Mouse (Mus musculus): ENCODE data around the gene Rlf. TPM values are rescaled to one million over a fixed set of nuclear protein-coding genes. Genes with fewer than 3 reads are reported as not detected.

Rlf gene
- total RNA-seq (2021): 10 to 100 TPM; 27.7 to 28.0 TPM
- long read RNA-seq, experiment 1, full-length matches to known transcripts: 3 of 5 reads
- long read RNA-seq, experiment 1, partial matches to known transcripts: 1 of 5 reads
- long read RNA-seq, experiment 1, other reads (novel, unspliced or antisense): 1 of 5 reads
- long read RNA-seq, experiment 2, full-length matches to known transcripts: 4 of 6 reads
- long read RNA-seq, experiment 2, partial matches to known transcripts: 1 of 6 reads
- long read RNA-seq, experiment 2, other reads (novel, unspliced or antisense): 1 of 6 reads

DNA sequence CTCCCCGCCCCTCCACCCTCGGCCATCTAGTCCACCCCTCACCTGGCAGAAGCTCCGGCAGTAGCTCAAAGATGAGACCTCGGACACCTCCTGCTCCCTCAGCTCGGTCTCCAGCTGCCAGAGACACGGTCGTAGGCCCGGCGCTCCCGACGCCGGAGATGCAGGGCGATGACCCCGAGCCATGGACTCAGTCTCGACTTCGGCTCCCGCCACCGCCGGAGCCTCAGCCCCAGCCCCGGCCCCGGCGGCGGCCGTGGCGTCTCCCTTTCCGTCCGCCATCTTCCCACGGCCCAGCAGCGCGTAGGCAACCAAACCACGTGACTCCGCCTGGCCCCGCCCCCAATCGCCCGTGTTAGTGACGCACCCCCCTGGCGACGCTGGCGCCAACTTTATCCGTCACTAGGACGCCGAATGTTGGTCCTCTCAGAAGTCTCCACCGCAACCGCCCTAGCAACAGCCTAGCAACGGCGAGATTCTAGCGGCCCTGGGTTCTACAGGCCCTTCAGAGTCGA, at the start of gene Rlf:
Rlf (minus strand) TSS at position 292 of the 512 bp plus-strand sequence.
- peak; percentile 99 for DNase-seq (ENCODE audit: low spot score in 2 of 2)
- intact Hi-C loops (cut with DNase I): loop anchor here (5.0 kb wide), 1 partner anchor 118 kb away; the partner anchor contains the start of gene Zmpste24

DNA sequence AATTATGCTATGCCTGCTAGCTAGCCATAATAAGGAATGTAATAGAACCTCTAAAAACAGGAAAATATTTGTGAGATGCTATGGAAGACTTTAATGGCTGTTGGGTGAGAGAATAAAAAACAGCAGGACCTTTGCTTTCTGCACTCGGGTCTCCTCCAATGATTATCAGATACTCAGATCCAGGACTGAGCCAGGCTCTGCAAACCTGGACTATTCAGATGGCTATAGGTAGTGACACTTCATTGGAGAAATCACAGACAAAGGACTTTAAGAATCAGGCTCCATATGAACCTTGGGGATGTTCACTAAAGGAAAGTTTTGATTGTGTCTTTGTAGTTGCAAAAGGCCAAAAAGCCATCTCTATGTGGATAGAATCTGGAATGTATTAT, 26.7 kb upstream of the Rlf start:
- intact Hi-C loops (cut with DNase I): loop anchor here (5.0 to 10.0 kb wide), 3 partner anchors 36 to 1746 kb away; partner anchors contain the start of gene Ppt1
- no peak for DNase-seq (ENCODE audit: low spot score in 2 of 2)

DNA sequence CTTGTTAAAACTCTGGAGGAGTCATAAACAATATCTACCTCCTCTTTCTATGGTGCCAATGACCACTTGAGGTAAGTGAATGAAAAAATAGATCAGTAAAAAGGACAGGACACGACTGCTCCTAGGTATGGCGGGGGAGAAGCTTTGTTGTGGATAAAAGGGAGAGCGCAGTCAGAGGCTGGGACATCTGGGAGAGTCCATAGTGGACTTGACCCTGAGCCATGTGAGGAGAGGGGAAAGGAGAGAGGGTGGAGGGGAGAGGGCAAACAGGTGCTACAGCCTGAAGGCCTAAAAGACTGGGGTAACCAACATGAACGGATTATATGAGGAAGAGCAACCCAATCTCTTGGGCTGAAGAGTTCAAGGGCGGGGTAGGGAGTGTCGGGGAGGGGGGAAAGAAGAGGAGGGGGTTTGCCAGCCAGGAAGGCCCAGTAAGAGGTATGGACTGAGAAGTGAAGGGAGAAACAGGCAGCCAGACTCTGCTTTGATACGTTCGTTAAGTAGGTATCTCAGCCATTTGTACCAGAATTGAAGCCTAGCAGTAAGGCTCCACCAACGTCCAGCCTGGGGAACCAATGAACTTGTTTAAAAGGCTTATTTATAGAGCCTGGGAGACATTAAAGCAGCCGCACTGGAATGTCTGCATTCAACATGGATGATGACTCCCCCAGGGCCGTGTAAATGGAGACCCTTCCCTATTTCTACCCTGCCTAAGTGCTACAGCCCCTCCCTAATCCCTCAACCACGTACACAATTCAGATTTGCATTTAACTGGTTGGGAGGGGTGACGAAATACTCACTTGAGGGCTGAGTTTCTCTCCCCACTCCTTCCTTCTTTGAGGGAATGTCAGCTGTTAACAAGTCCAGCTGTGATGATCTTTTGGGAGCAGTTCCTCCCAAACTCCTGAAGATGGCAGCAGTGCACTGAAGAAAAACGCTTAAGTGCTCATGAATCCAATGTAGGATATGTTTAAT, 26.0 kb upstream of the Rlf start:
- DNase-seq (ENCODE audit: low spot score in 2 of 2): peak; percentile 53 to 70
- intact Hi-C loops (cut with DNase I): loop anchor here (5.0 to 10.0 kb wide), 3 partner anchors 36 to 1746 kb away; partner anchors contain the start of gene Ppt1

DNA sequence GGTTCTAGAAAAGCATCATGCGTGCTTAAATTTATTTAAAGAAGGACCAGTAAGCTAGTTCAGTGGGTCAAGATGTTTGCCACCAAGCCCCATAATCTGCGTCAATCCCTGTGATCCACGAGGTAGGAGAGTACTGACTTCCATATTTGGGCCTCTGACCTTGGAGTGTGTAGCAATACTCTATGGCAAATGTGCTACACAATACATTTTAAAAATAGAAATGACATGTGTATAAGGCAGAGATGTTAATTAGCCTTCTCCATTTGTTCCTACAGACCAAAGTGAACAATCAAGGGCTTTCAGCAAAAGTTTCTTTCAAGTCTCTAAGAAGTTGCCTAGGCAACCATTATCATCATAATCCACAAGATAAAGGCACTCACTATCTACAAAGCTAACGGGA, 25.0 kb upstream of the Rlf start:
- DNase-seq (ENCODE audit: low spot score in 2 of 2): peak in 1 of 2 experiments; percentile 0

DNA sequence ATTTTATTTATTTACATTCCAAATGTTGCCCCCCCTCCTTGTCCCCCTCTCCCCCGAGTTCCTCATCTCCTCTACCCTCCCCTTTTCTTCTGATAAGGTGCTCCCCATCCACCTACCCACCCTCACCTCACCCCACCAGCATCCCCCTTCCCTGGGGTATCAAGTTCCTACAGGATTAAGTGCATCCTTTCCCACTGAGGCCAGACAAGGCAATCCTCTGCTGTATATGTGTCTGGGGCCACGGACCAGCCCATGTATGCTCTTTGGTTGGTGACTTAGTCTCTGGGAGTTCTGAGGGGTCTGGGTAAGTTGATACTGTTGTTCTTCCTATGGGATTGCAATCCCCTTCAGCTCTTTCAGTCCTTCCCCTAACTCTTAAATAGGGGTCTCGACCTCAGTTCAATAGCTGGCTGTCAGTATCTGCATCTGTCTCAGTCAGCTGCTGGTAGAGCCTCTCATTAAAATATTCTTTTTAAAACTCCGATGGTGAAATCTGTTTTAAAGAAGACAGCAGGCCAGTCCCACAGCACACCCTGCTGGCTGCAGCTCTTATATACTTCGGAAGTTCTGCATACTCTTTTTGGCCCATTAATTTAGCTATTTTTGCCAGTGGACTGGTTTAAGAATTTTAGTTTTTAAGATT, 17.0 kb upstream of the Rlf start:
- DNase-seq (ENCODE audit: low spot score in 2 of 2): peak; percentile 68 to 70
- intact Hi-C loops (cut with DNase I): loop anchor here (10.0 kb wide), 1 partner anchor 207 kb away; no protein-coding TSS in a partner anchor

More for the DNA sequence above, 25.0 kb upstream of the Rlf start:
- intact Hi-C loops (cut with DNase I): loop anchor here (5.0 to 10.0 kb wide), 4 partner anchors 37 to 1747 kb away; partner anchors contain the start of gene Ppt1

DNA sequence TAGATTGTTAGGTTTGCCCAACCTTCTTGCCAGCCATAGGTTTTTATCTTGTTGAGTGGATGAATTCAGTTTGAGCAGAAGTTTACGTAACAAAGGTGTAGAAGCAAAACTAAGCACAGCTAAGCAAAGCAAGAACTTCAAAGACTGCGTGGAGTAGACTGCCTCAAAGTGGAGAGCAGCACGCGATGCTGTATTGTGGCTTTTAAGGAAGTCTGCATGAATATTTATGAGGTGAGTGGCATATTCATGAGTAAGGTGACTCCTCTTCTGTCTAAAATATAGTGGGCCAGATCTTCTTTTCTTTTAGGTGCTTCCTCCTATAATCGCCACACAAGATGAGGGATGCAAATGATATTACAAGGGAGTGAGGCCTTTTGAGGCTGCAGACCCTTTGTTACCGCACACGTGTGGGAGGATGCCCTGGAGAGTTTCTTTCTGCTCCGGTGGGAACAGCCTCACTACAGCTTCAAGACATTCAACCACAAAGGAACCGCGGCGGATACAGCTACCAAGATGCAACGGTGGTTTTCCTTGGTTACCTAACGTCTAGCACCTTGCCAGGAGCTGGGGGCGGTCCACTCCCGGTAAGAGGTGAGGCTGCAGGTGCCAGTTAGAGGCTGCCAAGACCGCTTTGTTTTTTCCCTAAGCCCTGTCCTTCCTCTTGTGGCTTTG, 16.2 kb upstream of the Rlf start:
- intact Hi-C loops (cut with DNase I): loop anchor here (10.0 kb wide), 1 partner anchor 206 kb away; no protein-coding TSS in a partner anchor
- peak; percentile 12 to 34 for DNase-seq (ENCODE audit: low spot score in 2 of 2)

DNA sequence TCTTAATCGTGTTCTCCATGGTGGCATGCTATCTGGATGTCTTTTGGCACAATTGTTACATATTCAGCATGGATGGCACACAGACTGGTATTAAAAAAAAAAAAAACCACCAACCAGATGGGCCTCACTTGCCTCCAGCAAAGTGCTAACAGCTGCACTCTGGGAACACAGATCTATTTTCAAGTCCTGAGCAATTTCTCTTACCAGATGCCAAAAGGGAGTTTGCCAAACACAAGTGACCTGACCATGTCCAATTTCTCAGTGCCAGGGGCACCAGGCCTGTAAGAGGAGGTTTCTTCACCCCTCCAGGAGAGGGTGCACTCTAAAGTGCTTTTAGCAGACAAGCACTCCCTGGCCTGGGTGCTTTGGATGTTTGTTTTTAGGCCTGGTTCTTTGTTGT, 12.2 kb upstream of the Rlf start:
- DNase-seq (ENCODE audit: low spot score in 2 of 2): peak; percentile 16 to 55
- intact Hi-C loops (cut with DNase I): no loop called here

DNA sequence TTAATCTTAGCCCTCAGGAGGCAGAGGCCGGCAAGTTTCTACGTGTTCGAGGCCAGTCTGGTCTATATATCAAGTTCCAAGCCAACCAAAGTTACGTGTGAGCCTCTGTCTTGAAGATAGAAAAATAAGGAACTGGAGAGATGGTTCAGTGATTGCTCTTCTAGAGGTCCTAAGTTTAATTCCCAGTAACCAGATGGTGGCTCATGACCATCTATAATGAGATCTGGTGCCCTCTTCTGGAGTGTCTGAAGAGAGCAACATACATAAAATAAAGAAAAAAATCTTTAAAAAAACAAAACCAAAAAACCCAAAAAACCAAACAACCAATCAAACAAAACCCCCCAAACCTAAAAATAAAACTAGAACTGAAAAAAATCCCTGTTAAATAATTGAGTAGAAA, 10.3 kb upstream of the Rlf start:
- intact Hi-C loops (cut with DNase I): no loop called here
- DNase-seq (ENCODE audit: low spot score in 2 of 2): no peak

DNA sequence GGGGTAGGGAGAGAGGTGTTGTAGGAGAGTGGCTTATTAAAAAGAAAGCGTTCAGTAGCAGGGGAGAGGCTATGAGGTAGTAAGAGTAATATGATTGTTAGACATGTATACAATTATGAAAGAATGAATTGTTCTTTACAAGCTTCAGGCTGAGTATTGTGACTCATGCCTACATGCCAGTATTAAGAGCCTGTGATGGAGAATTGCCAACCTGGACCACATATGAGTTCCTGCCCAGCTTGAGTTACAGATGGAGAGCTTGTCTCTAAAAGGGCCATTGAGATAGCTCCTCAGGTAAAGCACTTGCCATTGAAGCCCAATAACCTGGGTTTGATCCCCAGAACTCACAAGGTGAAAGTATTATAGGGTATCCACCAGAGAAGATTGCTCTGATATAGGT, 8.3 kb upstream of the Rlf start:
- DNase-seq (ENCODE audit: low spot score in 2 of 2): no peak
- intact Hi-C loops (cut with DNase I): no loop called here

DNA sequence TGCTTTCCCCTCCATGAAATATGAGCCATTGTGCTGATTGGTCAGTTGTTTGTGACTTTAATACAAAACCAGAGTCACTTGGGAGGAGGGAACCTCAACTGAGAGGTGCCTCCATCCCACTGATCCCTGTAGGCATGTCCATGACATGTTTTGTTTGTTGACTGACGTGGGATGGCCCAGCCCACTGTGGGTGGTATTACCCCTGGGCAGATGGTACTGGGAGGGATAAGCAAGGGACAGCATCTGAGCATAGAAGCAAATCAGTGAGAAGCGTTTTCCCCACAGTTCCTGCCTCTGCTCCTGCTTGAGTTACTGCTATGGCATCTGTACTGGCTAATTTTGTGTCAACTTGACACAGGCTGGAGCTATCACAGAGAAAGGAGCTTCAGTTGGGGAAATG, 1.3 kb upstream of the Rlf start:
- no peak for DNase-seq (ENCODE audit: low spot score in 2 of 2)
- intact Hi-C loops (cut with DNase I): no loop called here

DNA sequence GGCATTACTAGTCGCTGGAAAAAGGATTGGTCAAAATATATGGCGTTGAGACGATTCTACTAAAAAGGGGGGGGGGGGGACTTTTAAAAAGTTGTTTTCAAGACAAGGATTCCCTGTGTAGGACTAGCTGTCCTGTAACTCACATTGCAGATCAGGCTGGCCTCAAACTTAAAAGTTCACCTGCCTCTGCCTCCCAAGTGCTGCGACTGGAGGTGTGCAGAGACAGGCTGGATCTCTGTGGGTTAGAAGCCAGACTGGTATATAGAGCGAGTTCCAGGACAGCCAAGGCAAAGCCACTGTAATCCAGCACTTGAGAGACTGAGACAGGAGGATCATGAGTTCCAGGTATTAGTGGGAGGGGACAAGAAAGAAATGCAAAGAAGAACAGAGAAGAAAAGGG, 605 bp upstream of the Rlf start:
- no peak for DNase-seq (ENCODE audit: low spot score in 2 of 2)
- intact Hi-C loops (cut with DNase I): no loop called here

DNA sequence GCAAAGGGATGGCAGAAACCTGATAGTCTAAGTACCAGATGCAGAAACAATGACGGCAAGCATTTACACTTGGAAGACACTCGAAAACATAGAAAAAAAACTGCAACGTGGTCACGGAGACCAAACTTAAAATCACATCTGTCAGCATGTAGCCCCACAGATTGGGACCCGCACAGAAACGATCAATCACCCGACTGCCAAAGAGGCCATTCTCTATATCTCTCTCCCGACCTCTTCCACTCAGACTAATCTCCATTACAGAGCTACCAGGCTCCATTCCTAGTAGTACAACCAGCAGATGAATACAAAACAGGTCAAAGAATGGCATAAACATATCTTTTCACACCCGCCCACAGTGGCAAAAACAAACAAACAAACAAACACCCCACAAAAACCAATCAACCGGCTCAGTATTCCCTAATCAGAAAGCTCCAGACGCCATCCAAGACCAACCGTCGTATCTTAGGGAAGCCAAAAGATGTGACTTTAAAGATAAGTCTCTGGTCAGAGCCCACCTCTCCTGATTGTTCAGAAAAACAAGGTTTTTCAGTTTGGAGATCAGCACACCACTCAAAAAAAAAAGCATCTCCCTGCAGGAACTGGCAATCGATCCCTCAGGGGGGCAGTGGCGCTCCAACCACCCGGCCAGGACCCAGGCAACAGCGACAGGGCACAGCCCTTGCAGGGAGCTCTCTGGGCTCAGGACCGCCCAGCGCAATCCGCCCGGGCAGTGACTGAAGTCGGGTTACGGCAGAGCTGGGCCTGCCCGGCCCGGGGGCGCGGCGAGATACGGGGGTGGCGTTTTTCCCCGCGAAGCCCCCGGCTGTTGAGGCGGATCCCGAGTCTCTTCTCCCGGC, 720 bp downstream of the Rlf start:
- peak; percentile 40 to 44 for DNase-seq (ENCODE audit: low spot score in 2 of 2)
- intact Hi-C loops (cut with DNase I): loop anchor here (5.0 kb wide), 1 partner anchor 117 kb away; the partner anchor contains the start of gene Zmpste24

DNA sequence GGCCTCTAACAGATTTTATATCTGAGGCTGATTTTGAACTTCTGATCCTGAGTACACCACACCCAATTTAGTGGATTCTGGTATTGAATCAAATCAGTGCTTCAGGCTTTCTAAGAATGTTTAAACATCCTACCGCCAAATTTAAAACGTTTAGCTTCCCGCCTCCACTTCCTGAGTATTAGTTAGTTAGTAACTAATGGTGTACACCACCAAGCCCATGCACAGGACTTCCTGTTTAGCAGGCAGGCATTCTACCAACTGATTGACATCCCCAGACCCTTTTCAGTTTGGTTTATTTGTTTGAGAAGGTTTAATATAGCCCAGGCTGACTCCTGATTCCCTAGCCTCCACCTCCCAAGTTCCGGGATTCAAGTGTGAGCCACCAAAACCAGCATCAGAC, 6.0 kb downstream of the Rlf start:
- intact Hi-C loops (cut with DNase I): no loop called here
- DNase-seq (ENCODE audit: low spot score in 2 of 2): no peak

DNA sequence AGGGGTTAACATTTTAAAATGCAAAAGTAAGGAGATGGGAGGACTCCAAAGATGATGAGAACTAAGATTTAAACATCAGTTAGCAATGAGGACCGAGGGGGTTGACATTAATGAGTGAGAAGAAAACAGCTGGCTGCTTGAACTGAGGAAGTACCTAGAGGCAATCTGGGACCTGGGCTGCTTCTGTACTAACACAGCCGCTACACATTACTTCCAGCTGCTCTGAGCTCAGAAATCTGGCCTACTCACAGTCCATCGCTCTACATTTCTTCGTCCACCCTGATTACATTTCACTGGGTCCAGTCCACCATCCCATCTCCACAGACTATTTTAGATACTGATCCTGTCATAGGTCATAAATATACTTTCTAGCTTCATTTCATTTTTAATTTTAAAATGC, 17.0 kb downstream of the Rlf start:
- no peak for DNase-seq (ENCODE audit: low spot score in 2 of 2)
- intact Hi-C loops (cut with DNase I): no loop called here

DNA sequence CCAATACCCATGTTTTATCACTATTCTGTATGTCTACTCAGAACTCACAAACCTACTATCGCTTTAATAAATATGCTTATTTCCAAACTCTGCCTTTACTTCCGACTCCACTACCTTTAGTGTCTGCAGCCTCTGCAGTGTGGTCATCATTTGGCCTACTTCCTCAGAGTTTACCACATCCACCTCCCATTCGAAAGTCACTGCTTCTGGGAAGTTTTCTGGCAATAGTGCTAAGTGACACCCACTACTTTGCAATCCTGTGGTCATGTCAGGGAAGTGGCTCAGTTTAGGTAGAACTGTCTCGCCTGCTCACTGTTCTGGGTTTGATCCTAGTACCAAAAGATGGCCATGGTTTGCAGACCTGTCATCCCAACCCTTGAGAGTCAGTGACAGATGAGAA, 17.9 kb downstream of the Rlf start:
- intact Hi-C loops (cut with DNase I): no loop called here

DNA sequence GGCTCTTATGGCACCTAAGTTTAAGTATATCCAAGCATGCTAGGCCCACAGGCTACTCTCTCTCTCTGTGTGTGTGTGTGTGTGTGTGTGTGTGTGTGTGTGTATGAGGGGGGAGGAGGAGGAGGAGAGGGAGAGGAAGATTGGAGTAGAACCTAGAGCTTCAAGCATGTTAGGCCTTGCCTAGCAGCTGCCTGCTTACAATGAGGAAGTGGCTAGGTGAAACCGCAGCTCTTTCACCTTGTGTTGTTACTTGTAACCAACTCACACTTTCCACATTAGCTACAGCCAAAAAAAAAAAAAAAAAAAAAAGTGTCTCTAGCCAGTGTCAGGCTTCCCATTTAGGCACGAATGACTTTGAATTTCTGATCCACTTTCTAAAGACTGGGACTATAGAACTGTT, 18.7 kb downstream of the Rlf start:
- intact Hi-C loops (cut with DNase I): no loop called here
- DNase-seq (ENCODE audit: low spot score in 2 of 2): no peak

More for the DNA sequence above, 17.9 kb downstream of the Rlf start:
- DNase-seq (ENCODE audit: low spot score in 2 of 2): no peak

DNA sequence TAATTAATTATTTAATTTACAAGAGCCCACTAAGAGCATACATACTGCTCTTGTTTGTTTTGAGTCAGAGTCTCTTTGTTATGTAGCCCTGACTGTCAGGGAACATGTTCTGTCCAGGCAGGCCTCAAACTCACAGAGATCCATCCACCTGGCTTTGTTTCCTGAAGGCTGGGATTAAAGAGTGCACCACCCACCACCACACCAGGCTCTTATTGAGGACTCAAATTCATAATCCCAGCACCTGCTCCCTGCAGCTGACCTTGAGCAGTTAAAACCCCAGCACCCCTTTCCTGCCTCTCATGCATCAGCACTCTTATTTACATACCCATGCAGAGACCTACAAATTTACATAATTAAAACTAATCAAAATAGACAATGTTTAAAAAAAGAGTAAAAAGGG, 20.1 kb downstream of the Rlf start:
- intact Hi-C loops (cut with DNase I): no loop called here
- no peak for DNase-seq (ENCODE audit: low spot score in 2 of 2)

DNA sequence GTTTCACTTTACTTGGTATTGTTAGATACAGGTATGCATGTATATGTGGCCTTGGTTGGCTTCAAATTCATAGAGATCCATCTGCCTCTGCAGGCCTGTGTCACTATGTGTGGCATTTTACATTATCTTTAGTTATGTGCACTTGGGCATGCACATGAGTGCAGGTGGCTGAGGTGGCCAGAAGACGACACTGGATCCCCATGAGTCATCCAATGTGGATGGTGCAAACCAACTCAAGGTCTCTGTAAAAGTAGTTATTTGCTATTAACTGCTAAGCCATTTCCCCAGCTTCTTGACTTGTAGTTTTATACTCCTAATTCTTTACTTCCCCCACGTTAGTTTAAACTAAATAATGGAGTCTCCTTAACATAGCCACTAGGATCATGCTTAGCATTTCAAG, 22.6 kb downstream of the Rlf start:
- DNase-seq (ENCODE audit: low spot score in 2 of 2): no peak
- intact Hi-C loops (cut with DNase I): no loop called here

Measured in left cerebral cortex, postnatal 14 days (tissue).